Mouse (Mus musculus) heart, embryonic 12.5 days (tissue): ENCODE results near the gene Gusb. TPM values are rescaled to one million over a fixed set of nuclear protein-coding genes. Genes with fewer than 3 reads are reported as not detected.

Experiments used
- ATAC-seq: fragments of 200-750 bp; cut with Nextera tagmentation; 2 replicates; pipeline ENCODE4 v1.8.0; 2017; ENCODE audit warnings: moderate TSS enrichment, moderate library complexity; ENCODE audit not compliant: insufficient number of reproducible peaks, low FRiP score
- H3K27ac ChIP-seq: fragments of 300-500 bp; sonication (generic); 2 replicates; pipeline ENCODE4 v1.5.1; 2016; ENCODE audit warnings: mild to moderate bottlenecking, moderate library complexity; ENCODE audit not compliant: poor library complexity, severe bottlenecking
- H3K27me3 ChIP-seq: fragments of 300-500 bp; sonication (generic); replicated peaks from 2 replicates; pipeline ENCODE4 v1.6.1; 2016; ENCODE audit warnings: mild to moderate bottlenecking, moderate library complexity
- H3K36me3 ChIP-seq: fragments of 300-500 bp; sonication (generic); 2 replicates; pipeline ENCODE4 v1.6.1; 2016; ENCODE audit warnings: mild to moderate bottlenecking, moderate library complexity
- H3K4me1 ChIP-seq: fragments of 300-500 bp; sonication (generic); replicated peaks from 2 replicates; pipeline ENCODE4 v1.6.1; 2016; ENCODE audit warnings: mild to moderate bottlenecking
- H3K4me2 ChIP-seq: fragments of 300-500 bp; sonication (generic); 2 replicates; pipeline ENCODE4 v1.6.1; 2016; ENCODE audit warnings: mild to moderate bottlenecking, moderate library complexity
- H3K4me3 ChIP-seq: fragments of 300-500 bp; sonication (generic); 2 replicates; pipeline ENCODE4 v1.5.1; 2016; ENCODE audit warnings: mild to moderate bottlenecking
- H3K9ac ChIP-seq: fragments of 300-500 bp; sonication (generic); 2 replicates; pipeline ENCODE4 v1.6.1; 2016; ENCODE audit warnings: mild to moderate bottlenecking, moderate library complexity
- H3K9me3 ChIP-seq: fragments of 300-500 bp; sonication (generic); replicated peaks from 2 replicates; pipeline ENCODE4 v1.6.1; 2016; ENCODE audit warnings: mild to moderate bottlenecking, moderate library complexity
- WGBS: fragments of 180-500 bp; shearing (Covaris S2); methylation state at CpG from one replicate; pipeline ENCODE4 v1.1.7; 2016; 5-methylcytosine and 5-hydroxymethylcytosine counted together
- polyA plus RNA-seq: library from polyadenylated mRNA; unstranded; fragments of >200 nt; fragmentation: Nextera tagmentation; extraction: Ambion mirVana; gene quantifications from 2 replicates; pipeline ENCODE4 v1.2.1, GENCODE M21; 2016

Gusb gene
- polyA plus RNA-seq, 1 experiment from 2014 or later: 48.1 TPM

DNA sequence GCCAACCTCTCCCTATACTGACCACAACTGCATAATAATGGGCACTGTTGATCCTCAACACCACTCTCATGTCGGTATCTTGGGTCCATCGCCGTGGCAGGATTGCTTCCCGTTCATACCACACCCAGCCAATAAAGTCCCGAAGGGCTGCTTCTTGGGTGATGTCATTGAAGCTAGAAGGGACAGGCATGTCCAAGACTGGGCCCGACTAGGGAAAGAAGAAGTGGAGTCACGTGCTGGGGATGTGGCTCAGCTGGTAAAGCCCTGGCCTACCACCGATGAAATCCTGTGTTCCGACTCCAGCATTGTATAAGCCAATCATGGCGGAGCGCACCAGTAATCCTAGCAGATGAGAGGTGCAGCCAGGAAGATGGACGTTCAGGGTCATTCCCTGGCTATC, 2.1 kb downstream of the Gusb start:
- Histone ChIP-seq H3K9me3 (0 out of 2 replicates have a peak, but pooled peaks cover 5% of the 10 kb centered on the region), H3K36me3 (peaks cover 13% of the 10 kb centered on the region), H3K4me1 (peaks cover 15% of the 10 kb centered on the region), H3K4me3 (no peak overlapping the region), H3K9ac (no peak overlapping the region), H3K27ac (no peak overlapping the region), H3K4me2 (no peak overlapping the region), H3K27me3 (no peaks in the 10 kb centered on the region)
- 90% methylated on average over 12 of the region's 12 CpGs for WGBS
- no peak for ATAC-seq

DNA sequence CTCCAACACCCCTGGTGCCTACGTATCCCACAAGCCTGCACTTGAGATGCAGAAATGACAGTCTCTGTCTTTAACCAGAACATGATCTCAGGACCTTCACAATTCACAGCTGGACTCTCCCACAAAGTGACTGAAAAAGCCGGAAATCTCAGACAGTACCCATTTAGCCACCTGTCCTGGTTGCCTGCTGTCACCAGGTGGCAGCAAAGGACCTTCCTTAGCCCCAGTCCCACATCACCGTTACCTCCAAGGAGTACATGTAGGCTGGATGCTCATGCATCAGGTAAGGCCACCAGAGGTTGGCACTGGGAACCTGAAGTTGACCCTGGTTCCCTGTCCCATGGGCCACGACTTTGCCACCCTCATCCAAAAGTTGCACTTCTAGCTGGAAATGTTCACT, 3.8 kb downstream of the Gusb start:
- no peak overlapping the region for H3K27ac ChIP-seq
- H3K4me2 ChIP-seq: no peak overlapping the region
- no peak overlapping the region for H3K9ac ChIP-seq
- WGBS: 27% methylated on average over 4 of the region's 4 CpGs
- peaks cover 15% of the 10 kb centered on the region for H3K4me1 ChIP-seq
- H3K9me3 ChIP-seq: no peaks in the 10 kb centered on the region
- ATAC-seq: no peak
- no peaks in the 10 kb centered on the region for H3K27me3 ChIP-seq
- H3K4me3 ChIP-seq: no peak overlapping the region
- H3K36me3 ChIP-seq: peaks cover 18% of the 10 kb centered on the region

DNA sequence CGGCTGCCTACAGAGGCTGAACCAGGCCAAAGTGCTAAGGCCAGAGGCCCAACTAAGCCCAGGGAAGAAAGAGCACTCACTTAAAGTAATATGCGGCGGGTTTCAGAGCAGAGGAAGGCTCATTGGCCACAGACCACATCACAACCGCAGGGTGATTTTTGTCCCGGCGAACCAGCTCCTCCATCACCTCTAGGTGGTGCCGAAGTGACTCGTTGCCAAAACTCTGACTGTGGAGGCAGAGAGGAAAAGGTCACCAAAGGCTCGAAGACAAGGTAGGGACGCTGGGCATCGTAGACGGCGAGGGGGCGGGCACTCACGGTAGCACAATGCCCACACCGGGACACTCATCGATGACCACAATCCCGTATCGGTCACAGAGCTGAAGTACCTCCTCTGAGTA, 5.1 kb downstream of the Gusb start:
- ATAC-seq: no peak
- H3K36me3 ChIP-seq: peaks cover 23% of the 10 kb centered on the region
- 74% methylated on average over 19 of the region's 19 CpGs for WGBS

DNA sequence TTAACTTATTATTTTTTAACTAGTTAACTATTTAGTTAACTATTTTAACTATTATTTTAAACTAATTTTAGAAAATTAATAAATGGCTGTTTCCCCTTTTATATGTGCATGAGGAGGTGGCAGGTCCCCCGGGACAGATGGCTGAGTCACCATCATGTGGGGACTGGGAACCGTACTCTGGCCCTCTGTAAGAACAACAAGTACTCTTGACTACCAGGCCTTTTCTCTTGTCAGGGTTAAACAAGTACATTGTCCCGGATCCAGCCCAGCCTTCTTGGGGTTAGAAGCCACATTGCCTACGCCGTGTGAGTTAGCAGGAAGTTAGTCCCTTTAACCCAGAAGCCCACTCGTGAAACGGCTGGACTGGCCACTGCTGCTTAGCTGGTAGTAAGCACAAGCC, 7.9 kb downstream of the Gusb start:
- 91% methylated on average over 7 of the region's 7 CpGs for WGBS
- Histone ChIP-seq H3K4me1 (no peaks in the 10 kb centered on the region), H3K4me3 (no peak overlapping the region), H3K9ac (no peak overlapping the region), H3K27ac (no peak overlapping the region), H3K36me3 (peaks cover 27% of the 10 kb centered on the region), H3K9me3 (no peaks in the 10 kb centered on the region), H3K4me2 (no peak overlapping the region), H3K27me3 (no peaks in the 10 kb centered on the region)
- no peak for ATAC-seq

More for the DNA sequence above, 5.1 kb downstream of the Gusb start:
- Histone ChIP-seq H3K4me2 (no peak overlapping the region), H3K27ac (no peak overlapping the region), H3K4me3 (no peak overlapping the region), H3K4me1 (peaks cover 11% of the 10 kb centered on the region), H3K9ac (no peak overlapping the region), H3K9me3 (no peaks in the 10 kb centered on the region), H3K27me3 (no peaks in the 10 kb centered on the region)

DNA sequence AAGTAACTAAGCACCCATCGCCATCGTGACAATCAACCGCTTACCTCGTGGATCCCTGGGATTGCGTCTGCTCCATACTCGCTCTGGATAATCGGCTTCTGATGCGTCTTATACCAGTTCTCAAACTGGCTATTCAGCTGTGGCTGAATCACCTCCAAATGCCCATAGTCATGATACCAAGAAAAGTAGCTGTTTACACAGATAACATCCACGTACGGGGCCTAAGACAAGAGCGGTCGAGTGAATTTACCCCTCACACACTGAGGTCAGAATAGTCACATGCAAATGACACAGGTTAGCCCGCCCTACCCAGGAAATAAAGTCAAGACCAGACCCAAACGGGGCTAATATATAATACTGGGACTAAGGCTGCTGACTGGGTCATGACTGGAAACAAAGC, 9.5 kb downstream of the Gusb start:
- Histone ChIP-seq H3K27me3 (no peaks in the 10 kb centered on the region), H3K36me3 (peaks cover 42% of the 10 kb centered on the region), H3K4me1 (no peaks in the 10 kb centered on the region), H3K27ac (no peak overlapping the region), H3K4me3 (no peak overlapping the region), H3K4me2 (no peak overlapping the region), H3K9ac (no peak overlapping the region), H3K9me3 (no peaks in the 10 kb centered on the region)
- WGBS: 87% methylated on average over 14 of the region's 14 CpGs
- no peak for ATAC-seq

DNA sequence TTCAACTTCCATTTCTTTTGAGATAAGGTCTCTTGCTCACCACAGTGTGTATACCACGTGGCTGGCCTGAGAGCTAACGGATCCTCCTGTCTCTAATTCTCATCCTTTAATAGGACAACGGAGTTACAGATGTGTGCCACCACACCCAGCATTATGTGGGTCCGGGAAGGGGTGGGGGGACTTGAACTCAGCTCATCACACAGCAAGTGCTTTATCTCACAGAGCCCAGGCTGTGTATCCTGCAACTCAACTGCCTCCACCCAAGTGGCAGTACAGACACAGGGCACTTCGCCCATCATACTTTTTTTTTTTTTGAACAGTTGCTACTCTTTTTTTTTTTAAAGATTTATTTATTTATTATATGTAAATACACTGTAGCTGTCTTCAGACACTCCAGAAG, 11.0 kb downstream of the Gusb start:
- Histone ChIP-seq H3K4me3 (no peak overlapping the region), H3K27ac (no peak overlapping the region), H3K4me2 (no peak overlapping the region), H3K9ac (no peak overlapping the region), H3K27me3 (no peaks in the 10 kb centered on the region), H3K9me3 (no peaks in the 10 kb centered on the region), H3K4me1 (no peaks in the 10 kb centered on the region), H3K36me3 (peaks cover 47% of the 10 kb centered on the region)
- ATAC-seq: no peak
- WGBS: 87% methylated on average over 5 of the region's 5 CpGs

DNA sequence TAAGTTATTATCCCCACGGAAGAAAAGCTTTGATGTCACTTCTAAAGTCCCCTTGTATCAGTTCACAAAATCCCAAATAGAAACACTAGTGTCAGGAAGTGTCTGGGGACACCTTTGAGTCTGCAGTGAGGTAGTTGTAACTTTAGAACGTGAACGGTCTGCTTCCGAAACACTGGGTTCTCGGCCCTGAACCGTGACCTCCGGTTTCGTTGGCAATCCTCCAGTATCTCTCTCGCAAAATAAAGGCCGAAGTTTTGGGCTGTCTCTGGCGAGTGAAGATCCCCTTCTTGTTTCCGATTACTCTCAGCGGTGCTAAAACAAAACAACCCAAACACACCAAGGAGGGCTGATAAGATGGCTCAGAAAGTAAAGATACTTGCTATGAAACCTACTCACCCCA, 13.5 kb downstream of the Gusb start:
- Histone ChIP-seq H3K27ac (no peak overlapping the region), H3K27me3 (no peaks in the 10 kb centered on the region), H3K4me1 (no peaks in the 10 kb centered on the region), H3K9ac (no peak overlapping the region), H3K36me3 (peaks cover 45% of the 10 kb centered on the region), H3K4me2 (no peak overlapping the region), H3K4me3 (no peak overlapping the region), H3K9me3 (no peaks in the 10 kb centered on the region)
- WGBS: 83% methylated on average over 13 of the region's 13 CpGs
- ATAC-seq: no peak

DNA sequence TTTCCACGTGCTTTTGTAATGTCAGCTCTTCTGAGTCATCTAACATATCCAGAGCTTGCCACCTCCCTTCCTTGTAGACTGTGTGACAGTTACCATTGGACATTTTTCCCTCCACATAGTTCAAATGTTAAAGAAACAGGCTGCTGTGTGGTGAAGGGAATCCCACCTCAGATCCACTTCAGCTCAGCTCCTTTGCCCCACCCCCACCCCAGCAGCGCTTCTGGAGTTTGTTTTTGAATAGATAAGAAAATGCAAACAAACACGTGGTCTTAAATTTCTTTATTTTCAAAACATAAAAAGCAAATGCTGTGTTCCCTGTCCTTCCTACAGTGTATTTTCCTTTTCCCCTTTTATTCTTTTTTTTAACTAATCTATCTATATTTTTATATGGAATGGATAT, 22.6 kb downstream of the Gusb start:
- WGBS: 38% methylated on average over 3 of the region's 3 CpGs

DNA sequence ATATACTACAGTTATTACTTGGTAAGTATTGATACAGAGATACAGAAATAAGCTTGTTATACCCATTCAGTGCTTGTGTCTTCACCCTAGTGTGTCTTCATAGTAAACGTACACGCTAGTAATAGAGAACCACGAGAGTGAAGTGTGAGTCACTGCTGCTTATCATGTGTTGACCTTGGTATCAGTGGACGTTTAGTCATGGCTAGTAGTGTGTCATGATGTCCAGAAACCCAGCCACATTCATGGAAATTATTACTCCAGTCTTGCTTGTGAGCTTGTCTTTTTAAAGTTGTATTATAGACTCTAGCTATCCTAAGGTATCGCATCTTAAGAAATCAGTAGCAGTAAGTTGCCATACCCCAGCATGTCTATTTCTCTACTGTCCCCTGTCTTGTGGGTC, 24.2 kb downstream of the Gusb start:
- H3K4me3 ChIP-seq: no peak overlapping the region
- H3K27me3 ChIP-seq: no peaks in the 10 kb centered on the region
- no peak overlapping the region for H3K4me2 ChIP-seq
- H3K36me3 ChIP-seq: peaks cover 14% of the 10 kb centered on the region
- peaks cover 10% of the 10 kb centered on the region; the same call in 1 of the 2 replicates for H3K4me1 ChIP-seq
- no peak overlapping the region for H3K27ac ChIP-seq
- no peaks in the 10 kb centered on the region for H3K9me3 ChIP-seq
- 39% methylated on average over 5 of the region's 5 CpGs for WGBS
- peak; percentile 76 for ATAC-seq
- no peak overlapping the region for H3K9ac ChIP-seq

More for the DNA sequence above, 22.6 kb downstream of the Gusb start:
- no peak overlapping the region for H3K27ac ChIP-seq
- peaks cover 10% of the 10 kb centered on the region; the same call in 1 of the 2 replicates for H3K4me1 ChIP-seq
- H3K4me2 ChIP-seq: no peak overlapping the region
- ATAC-seq: no peak
- H3K27me3 ChIP-seq: no peaks in the 10 kb centered on the region
- H3K4me3 ChIP-seq: no peak overlapping the region
- H3K9me3 ChIP-seq: no peaks in the 10 kb centered on the region
- H3K9ac ChIP-seq: no peak overlapping the region
- peaks cover 22% of the 10 kb centered on the region for H3K36me3 ChIP-seq

DNA sequence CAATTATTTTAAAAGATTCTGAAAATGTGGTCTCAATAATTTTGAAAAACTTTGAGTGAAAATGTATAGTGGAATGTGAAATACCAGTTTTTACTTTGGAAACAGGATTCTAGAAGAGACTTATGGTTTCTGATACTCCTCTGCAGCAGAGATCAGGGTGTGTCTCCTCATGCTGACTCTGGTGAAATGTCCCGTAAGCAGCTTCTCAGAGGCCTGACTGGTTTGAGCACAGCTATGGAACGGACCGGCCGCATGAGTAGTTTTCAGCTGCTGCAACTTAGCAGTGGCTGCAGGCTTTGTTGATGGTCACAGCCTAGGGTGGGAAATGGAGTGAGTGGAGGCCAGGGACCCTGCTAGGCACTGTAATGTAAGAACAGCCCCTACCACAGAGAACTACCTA, 25.1 kb downstream of the Gusb start:
- WGBS: 76% methylated on average over 4 of the region's 4 CpGs

DNA sequence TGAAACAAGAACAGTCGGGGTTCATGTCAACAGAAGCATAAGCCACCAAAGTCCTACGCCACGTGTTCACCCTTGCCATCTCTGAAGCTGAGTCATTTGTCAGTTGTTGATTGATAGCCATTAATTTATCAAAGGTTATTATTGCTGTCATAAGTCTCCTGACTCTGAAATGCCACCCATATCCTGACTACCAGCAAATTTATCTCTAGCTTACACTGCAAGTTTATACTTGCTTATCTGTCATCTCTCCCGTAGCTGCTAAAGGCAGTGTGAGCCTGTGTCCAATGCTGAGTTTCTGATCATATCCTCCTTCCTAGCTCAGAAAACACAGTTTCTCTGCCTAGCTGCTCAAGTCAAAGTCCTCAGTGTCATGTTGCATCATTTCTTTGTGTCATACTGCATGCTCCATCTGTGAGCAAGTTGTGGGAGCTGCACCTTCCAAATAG, 28.0 kb downstream of the Gusb start:
- Histone ChIP-seq H3K4me2 (no peak overlapping the region), H3K4me3 (no peak overlapping the region), H3K36me3 (peaks cover 5% of the 10 kb centered on the region; the same call in 1 of the 2 replicates), H3K9me3 (no peaks in the 10 kb centered on the region), H3K4me1 (peaks cover 7% of the 10 kb centered on the region; the same call in 1 of the 2 replicates), H3K27ac (no peak overlapping the region), H3K9ac (no peak overlapping the region), H3K27me3 (no peaks in the 10 kb centered on the region)
- no peak for ATAC-seq
- 59% methylated on average over 4 of the region's 4 CpGs for WGBS

More for the DNA sequence above, 25.1 kb downstream of the Gusb start:
- Histone ChIP-seq H3K27ac (no peak overlapping the region), H3K36me3 (peaks cover 5% of the 10 kb centered on the region; the same call in 1 of the 2 replicates), H3K4me3 (no peak overlapping the region), H3K27me3 (no peaks in the 10 kb centered on the region), H3K4me2 (no peak overlapping the region), H3K4me1 (peaks cover 10% of the 10 kb centered on the region; the same call in 1 of the 2 replicates), H3K9me3 (no peaks in the 10 kb centered on the region), H3K9ac (no peak overlapping the region)
- ATAC-seq: no peak

DNA sequence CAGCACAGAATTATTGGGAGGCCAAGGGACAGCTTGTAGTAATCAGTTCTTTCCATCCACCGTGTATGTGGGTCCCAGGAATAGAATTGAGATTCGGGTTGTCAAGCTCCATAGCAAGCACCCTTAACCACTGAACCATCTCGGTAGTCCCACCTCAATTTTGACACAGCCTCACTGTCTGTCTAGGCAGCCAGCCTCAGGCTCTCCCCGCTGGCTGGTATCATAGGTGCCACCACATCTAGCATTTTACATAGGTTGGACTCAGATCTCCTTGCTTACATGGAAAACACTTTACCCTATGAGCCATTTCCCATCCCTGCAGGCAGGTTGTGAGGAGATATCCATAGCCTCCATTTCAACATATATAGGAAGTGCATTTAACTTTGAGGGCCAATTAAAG, 28.5 kb downstream of the Gusb start:
- Histone ChIP-seq H3K4me2 (no peak overlapping the region), H3K9me3 (no peaks in the 10 kb centered on the region), H3K27ac (no peak overlapping the region), H3K9ac (no peak overlapping the region), H3K4me3 (no peak overlapping the region), H3K27me3 (no peaks in the 10 kb centered on the region), H3K36me3 (peaks cover 7% of the 10 kb centered on the region; the same call in 1 of the 2 replicates), H3K4me1 (peaks cover 5% of the 10 kb centered on the region; the same call in 1 of the 2 replicates)
- WGBS: 85% methylated on average over 4 of the region's 4 CpGs
- no peak for ATAC-seq
